Mouse (Mus musculus): ENCODE results near the gene Brd9.
"Not testable (repeated sequence)": the region's sequence is repeated elsewhere in the genome, so short reads cannot be mapped to it uniquely, and the experiment has no call there.

The Brd9 gene

DNA sequence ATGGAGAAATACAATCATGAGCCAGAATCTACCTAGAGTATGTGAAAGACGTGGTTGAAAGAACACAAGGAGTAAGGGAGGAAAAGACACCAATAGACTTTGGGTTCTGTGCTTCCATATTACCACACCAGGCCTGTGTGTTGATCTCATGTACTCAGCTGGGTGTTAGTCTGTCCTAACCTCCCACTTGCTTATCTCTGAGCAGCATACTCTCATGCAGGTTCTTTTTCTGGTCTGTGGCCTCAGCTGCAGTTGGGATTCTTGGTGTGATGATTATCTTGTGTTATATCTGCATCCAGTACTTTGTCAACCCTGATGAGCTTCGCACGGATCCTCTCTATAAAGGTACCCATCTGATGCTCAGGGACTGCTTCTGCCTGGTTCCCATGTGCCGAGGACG, 39.3 kb downstream of the Brd9 start:
- no peak for ATAC-seq (ENCODE audit: insufficient number of reproducible peaks, low FRiP score, low TSS enrichment)

DNA sequence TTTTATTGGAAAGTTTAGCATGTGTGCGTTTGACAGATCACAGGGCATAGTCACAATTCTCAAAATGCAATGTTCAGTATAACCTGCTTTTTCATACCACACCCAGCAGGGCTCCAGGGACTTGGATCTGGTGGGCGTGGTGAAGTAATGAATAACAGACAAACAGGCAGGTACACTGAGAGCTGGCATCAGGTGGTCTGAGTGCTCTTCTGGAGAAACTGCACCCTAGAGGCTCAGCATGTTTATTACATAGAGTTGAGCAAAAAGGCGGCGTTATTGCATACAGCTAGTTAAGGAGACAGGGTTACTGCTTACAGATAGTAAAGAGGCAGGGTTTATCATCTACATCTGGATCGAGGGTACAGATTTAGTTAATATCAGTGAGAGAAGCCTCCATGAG, 52.7 kb downstream of the Brd9 start:
- ATAC-seq (ENCODE audit: insufficient number of reproducible peaks, low FRiP score, low TSS enrichment): no peak

DNA sequence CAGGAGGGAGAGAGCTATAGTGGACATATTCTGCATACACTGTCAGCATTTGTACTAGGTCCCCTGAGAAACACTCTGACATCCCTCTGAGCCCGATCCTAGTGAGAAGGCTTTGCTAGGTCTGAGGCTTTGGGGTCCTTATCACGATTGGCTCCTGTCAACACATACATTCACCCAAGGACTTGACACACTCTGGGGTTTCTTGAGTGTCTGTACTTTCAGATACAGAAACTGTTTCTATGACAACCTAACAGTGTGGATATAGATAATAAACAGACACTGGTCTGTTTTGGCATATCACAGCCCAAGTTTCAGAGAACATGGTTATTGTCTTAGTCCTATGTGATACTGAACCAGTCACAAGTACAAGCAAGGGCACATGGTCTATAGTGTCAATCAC, 53.1 kb downstream of the Brd9 start:
- no peak for ATAC-seq (ENCODE audit: insufficient number of reproducible peaks, low FRiP score, low TSS enrichment)

DNA sequence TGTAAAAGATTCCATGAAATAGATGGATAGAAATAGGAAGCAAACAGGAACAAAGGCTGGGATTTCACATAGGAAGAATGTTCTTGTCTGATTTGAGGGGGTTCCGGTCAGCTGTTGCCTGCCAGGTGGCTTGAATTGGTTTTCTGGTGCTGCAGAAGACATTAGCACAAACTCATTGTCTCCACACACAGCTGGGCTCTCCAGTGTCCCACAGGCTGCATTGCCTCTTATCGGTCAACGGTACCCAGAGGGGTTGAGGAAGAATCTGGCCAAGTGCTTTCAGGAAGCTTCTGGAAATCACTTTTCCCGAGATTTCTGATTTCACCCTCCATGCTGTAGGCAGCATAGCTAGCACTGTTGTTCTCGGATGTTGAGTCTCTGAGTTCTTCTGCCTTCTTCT, 53.7 kb downstream of the Brd9 start:
- ATAC-seq (ENCODE audit: insufficient number of reproducible peaks, low FRiP score, low TSS enrichment): no peak

DNA sequence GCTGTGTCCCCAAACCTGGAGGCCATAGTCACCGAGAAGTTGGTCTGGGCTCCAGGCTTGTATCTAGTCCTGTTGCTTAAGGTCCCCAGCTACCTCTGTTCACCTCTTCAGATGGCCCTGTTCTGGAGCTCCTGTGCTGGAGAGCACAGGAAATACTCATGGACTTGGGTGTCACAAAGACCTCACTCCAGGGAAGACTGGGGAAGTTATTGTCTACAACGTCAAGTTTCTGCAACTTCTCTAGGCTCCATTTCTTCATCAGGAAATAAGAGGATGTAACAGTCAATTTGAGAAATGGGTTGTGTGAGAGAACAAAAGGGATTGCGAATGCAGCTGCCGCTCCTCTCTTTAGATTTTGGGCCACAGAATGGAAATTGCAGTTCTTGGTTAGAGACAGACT, 58.8 kb downstream of the Brd9 start:
- ATAC-seq (ENCODE audit: insufficient number of reproducible peaks, low FRiP score, low TSS enrichment): no peak

DNA sequence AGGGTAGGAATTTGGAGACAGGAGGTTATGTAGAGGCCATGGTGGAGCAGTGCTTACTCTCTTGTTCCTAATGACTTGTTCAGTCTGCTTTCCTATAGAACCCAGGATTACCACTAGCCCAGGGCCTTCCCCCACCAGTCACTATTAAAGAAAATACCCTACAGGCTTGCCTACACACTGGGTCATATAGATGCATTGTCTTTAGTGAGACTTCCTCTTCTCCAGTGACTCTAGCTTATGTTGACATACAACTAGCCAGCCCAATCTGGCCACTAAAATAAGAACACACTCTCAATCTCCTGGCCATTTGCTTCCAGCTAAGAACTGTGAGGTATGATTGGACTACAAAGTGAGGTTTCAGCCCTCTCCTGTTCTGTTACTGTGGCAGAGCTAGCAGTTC, 62.9 kb downstream of the Brd9 start:
- no peak for ATAC-seq (ENCODE audit: insufficient number of reproducible peaks, low FRiP score, low TSS enrichment)

DNA sequence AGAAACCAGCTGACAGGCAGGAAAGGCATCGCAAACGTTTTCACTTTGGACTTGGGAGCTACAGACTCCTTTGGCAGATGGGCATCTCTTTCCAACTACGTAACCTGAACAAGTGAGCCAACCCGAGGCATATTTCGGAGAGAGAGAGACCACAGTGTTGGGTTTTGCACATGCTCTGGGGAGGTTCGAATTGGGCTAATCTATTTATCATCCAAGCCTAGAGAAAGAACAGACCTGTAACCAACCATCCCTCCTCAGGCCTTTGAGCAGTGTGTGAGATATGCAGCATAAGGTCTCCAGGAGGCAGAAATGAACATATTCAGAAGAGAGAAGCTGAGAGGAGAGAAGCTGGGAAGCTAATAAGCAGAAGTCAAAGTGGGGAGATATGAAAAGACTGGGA, 63.4 kb downstream of the Brd9 start:
- no peak for ATAC-seq (ENCODE audit: insufficient number of reproducible peaks, low FRiP score, low TSS enrichment)

DNA sequence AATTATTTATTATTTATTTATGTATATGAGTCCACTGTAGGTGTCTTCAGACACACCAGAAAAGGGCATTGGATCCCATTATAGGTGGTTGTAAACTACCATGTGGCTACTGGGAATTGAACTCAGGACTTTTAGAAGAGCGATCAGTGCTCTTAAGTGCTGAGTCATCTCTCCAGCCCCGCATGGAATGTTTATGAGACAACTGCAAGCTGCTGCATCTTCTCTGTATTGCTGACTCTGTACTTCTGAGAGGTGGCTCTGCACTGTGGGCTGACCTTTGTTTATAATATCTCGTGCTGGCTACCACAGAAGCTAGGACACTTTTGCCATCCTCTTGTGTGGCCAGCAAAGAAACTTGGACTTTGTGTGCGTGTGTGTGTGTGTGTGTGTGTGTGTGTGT, 63.9 kb downstream of the Brd9 start:
- ATAC-seq (ENCODE audit: insufficient number of reproducible peaks, low FRiP score, low TSS enrichment): no peak

DNA sequence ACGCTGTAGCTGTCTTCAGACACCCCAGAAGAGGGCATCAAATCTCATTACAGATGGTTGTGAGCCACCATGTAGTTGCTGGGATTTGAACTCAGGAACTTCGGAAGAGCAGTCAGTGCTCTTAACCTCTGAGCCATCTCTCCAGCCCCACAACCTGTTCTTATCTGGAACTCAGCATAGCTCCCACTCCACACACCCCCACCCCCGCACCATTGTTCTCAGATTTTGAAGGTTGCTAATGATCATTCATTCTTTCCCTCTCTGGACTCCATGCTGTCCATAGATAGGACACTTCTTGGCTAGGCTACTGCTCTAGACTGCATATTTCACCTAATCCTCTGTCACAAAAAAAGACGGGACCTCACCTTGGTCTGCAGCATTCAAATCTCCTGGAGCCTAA, 69.3 kb downstream of the Brd9 start:
- not testable (repeated sequence) for ATAC-seq (ENCODE audit: insufficient number of reproducible peaks, low FRiP score, low TSS enrichment)

DNA sequence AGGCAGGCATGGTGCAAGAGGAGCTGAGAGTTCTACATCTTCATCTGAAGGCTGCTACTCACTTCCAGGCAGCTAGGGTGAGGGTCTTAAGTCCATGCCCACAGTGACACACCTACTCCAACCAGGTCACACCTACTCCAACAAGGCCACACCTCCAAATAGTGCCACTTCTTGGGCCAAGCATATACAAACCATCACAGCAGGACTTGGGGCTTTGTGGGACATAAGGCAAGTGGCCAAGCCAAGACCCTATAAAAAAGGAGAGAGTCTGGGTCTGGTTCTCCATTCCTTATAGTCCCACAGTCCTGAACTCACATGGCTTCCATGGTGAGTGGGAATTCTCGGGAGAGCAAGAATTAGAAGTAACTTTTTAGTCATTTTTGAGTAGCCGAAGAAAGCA, 70.6 kb downstream of the Brd9 start:
- ATAC-seq (ENCODE audit: insufficient number of reproducible peaks, low FRiP score, low TSS enrichment): not testable (repeated sequence)

DNA sequence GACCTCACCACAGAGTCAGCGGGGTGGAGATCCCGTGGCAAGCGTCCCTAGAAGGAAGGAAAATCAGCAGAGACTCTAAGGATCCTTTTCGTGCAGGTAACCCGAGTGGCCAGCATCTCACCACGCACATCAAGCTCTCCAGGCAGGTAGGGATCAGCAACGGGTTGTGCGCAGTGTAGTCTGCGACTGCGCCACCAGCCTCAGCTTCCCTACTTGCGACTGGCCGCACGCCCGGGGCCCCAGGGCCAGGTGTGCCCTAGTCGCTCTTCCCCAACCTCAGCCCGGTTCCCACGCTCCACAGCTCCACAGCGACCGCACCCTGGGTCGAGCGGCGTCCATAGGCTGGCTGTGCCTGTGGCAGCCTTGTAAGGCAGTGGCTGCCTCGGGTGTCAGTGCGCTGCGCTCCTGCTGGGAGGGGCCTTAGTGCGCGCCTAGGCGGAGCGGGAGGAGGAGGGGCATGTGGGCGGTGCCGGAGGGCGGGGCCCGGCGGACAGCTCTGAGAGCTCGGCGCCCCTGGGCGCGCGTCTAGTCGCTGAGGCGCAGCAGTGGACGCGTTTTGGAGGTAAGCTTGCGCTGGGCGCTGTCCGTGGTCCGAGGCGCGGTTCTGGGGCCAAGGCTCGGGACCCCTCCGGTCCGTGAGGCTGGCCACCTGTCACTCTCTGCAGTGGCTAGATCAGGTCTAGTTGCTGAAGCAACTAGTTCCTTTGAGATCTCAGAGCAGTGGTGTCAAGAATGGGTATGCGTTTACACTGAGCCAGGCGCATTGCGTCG, 71.5 kb downstream of the Brd9 start, which contains the start of gene Tppp:
TSS of gene Tppp (plus strand) at position 460 of the 771 bp plus-strand sequence.
- ATAC-seq (ENCODE audit: insufficient number of reproducible peaks, low FRiP score, low TSS enrichment): peak; percentile 83

DNA sequence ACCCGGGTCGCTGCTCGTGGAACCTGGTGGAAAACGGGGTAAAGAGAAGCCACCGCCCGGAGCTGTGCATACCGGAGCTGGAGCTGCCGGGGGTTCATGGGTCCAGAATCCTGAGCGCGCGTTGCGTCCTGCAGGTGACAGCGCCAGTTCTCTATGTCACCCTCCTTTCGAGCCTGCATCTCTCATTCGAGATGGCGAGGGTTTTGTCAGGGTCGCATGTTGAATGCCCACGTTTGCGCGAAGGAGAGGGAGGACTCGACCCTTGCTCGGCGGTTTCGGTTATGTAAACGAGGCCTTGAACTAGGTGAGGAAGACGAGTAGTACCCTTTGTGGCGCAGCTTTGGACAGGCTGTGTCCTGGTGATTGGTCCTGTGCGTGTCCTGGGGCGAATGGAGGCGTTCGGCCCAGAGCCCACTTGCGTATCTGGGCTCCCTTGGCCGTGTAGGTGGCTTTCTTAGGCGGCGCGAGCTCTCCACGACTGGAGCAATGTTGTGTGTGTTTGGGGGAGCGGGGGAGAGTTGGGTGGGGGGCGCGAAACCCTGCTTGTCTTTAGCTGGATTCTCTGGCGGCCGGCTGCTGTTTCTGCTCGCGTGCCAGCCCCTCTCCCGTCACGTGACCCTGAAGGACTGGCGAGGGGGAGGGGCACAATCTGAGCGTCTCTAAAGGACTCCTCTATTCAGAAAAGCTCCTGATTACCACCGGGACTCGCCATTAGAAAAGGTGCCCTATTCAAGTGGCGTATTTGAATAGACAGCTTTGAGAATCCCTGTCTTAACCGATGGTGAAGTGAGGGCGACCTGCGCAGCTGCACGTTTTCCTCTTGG, 72.4 kb downstream of the Brd9 start:
- ATAC-seq (ENCODE audit: insufficient number of reproducible peaks, low FRiP score, low TSS enrichment): peak; percentile 28

All from cerebellum, adult (tissue).